ENCODE assay signal across 31 mouse cellular contexts in genomic region chr12:110161306-110161705, GRCm38 (mm10).
"Had no signal": no experiment of that assay in that cellular context is flagged by ENCODE, and none has a peak within 500 bp of the region (broad histone marks: within the 10 kb centered on the region; RNA-seq: fewer than 3 reads in every experiment).

No protein-coding gene starts in this region.

- H3K9ac ChIP-seq: limb, embryonic 12.5 days; limb, embryonic 13.5 days; limb, embryonic 15.5 days; liver, embryonic 12.5 days; liver, embryonic 13.5 days; liver, embryonic 14.5 days; liver, embryonic 15.5 days; liver, postnatal 0 days; lung, embryonic 14.5 days; lung, embryonic 15.5 days; midbrain, embryonic 12.5 days; midbrain, embryonic 13.5 days; midbrain, embryonic 15.5 days had no signal

- ATAC-seq: liver, embryonic 12.5 days; liver, postnatal 0 days; lung, postnatal 0 days; midbrain, embryonic 13.5 days; midbrain, embryonic 15.5 days; midbrain, embryonic 16.5 days had no signal

- H3K36me3 ChIP-seq: limb, embryonic 10.5 days; limb, embryonic 12.5 days; limb, embryonic 13.5 days; limb, embryonic 15.5 days; liver, embryonic 12.5 days; liver, embryonic 13.5 days; liver, embryonic 15.5 days; lung, embryonic 15.5 days; midbrain, embryonic 10.5 days; midbrain, embryonic 12.5 days; midbrain, embryonic 13.5 days; midbrain, embryonic 15.5 days had no signal

- H3K4me3 ChIP-seq: limb, embryonic 10.5 days; limb, embryonic 12.5 days; limb, embryonic 13.5 days; limb, embryonic 15.5 days; liver, embryonic 12.5 days; liver, embryonic 13.5 days; liver, embryonic 15.5 days; lung, embryonic 15.5 days; megakaryocyte, embryonic 14.5 days; midbrain, embryonic 10.5 days; midbrain, embryonic 12.5 days; midbrain, embryonic 13.5 days; midbrain, embryonic 15.5 days; myocyte had no signal

- H3K4me1 ChIP-seq: liver, embryonic 12.5 days; liver, embryonic 13.5 days; liver, embryonic 15.5 days; megakaryocyte, embryonic 14.5 days; midbrain, embryonic 12.5 days; midbrain, embryonic 13.5 days; midbrain, embryonic 15.5 days had no signal

- H3K9me3 ChIP-seq: limb, embryonic 10.5 days; limb, embryonic 12.5 days; limb, embryonic 13.5 days; limb, embryonic 15.5 days; liver, embryonic 12.5 days; liver, embryonic 13.5 days; liver, embryonic 15.5 days; lung, embryonic 15.5 days; megakaryocyte, embryonic 14.5 days; midbrain, embryonic 10.5 days; midbrain, embryonic 12.5 days; midbrain, embryonic 13.5 days; midbrain, embryonic 15.5 days had no signal

- H3K27me3 ChIP-seq: liver, embryonic 12.5 days; liver, embryonic 13.5 days; liver, embryonic 15.5 days; lung, embryonic 15.5 days; midbrain, embryonic 12.5 days; midbrain, embryonic 13.5 days; midbrain, embryonic 15.5 days had no signal

- H3K27ac ChIP-seq: limb, embryonic 10.5 days; limb, embryonic 12.5 days; limb, embryonic 13.5 days; limb, embryonic 15.5 days; liver, embryonic 12.5 days; liver, embryonic 13.5 days; liver, embryonic 14.5 days; liver, embryonic 15.5 days; lung, embryonic 15.5 days; macrophage; midbrain, embryonic 10.5 days; midbrain, embryonic 12.5 days; midbrain, embryonic 13.5 days; midbrain, embryonic 15.5 days had no signal

- DNase-seq: left cerebral cortex, postnatal 4 days; liver; liver, embryonic 13.5 days; liver, postnatal 0 days; lung, adult 18-20 months; lung, adult 2 months; lung, embryonic 14.5 days; lung, postnatal 10 days; lung, postnatal 14 days; lung, postnatal 36 days; lung, postnatal 4 days; midbrain, embryonic 14.5 days had no signal

- H3K4me2 ChIP-seq: limb, embryonic 12.5 days; limb, embryonic 13.5 days; limb, embryonic 15.5 days; liver, embryonic 11.5 days; liver, embryonic 12.5 days; liver, embryonic 13.5 days; liver, embryonic 15.5 days; lung, embryonic 14.5 days; lung, embryonic 15.5 days; midbrain, embryonic 11.5 days; midbrain, embryonic 12.5 days; midbrain, embryonic 13.5 days; midbrain, embryonic 15.5 days had no signal
